Mouse (Mus musculus): Measurements from ENCODE around the gene Gltp.
A peak's percentile ranks its signal among the peaks of the same experiment; 100 is the strongest.

- peak; percentile 89 for TF ChIP-seq POLR2A (IDR thresholded peaks at IDR 0.05; ENCODE audit: borderline replicate concordance, control insufficient read depth, low read depth, low read length)
- TF ChIP-seq CTCF (IDR thresholded peaks at IDR 0.05; ENCODE audit: control insufficient read depth, insufficient read depth, low read length) = peak; percentile 100
Observed at GRCm38 (mm10) chr5:114667228-114667856, 23.4 kb downstream of the Gltp start.

Measured in bone marrow, adult 2 months (tissue).